Mouse (Mus musculus): ENCODE measurements around the gene Gm17268.

Gm17268 gene

DNA sequence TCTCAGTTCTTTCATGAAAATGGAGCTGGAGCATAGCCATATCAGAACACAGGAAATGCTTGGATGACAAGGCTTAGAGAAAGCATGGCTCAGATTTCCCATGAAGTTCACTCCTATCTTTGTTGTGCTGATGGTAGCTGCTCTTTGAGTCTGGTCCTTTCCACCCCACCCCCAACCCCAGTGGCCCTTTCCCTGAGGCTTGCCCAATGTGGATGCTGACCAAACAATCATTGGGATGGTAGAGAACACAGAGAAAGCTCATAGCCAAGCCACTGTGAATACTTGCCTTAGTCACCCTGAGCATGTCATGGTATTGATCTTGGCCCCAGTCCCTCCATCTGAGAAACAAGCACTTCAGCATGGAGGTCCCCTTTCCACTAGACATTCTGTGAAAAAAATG is 6.2 kb downstream of the Gm17268 start:
- no peak for DNase-seq (ENCODE audit: low spot score in 2 of 2)

DNA sequence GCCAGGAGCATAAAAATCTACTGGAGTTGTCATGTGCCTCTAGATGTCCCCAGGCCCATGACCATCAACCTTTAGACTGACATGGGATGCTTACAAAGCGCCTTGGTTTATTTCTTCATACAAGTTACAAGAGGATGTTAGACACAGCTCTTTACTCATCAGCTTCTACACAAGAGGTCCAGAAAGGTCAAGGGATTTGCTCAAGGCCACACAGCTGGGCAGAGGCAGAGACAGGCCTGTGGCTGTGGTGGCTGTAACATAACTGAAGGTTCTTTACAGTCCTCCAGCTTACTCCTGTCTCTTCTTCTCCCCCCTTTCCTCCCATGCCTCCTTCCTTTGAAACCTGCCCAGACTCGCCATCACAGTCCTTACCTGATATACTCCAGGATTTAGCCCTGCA is 8.2 kb downstream of the Gm17268 start:
- DNase-seq (ENCODE audit: low spot score in 2 of 2), result no peak

DNA sequence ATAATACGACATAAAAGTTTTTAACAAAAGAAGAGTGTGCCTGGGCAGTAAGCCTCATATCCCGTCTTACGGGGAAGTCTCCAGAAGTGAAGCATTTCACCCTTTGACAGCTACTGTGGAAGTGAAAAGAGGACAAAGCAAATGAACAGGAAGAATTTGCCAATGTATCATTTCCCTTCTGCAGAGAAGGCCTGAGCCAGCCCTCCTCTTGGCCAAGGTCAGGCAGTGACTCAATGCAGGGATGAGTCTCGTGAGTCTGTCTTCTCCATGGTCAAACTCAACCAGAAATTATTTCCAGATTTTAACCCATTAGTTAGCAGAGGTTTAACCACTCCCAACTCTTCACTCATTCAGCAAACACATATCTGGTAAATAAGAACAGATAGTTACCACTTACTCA is 14.6 kb downstream of the Gm17268 start:
- no peak for DNase-seq (ENCODE audit: low spot score in 2 of 2)

DNA sequence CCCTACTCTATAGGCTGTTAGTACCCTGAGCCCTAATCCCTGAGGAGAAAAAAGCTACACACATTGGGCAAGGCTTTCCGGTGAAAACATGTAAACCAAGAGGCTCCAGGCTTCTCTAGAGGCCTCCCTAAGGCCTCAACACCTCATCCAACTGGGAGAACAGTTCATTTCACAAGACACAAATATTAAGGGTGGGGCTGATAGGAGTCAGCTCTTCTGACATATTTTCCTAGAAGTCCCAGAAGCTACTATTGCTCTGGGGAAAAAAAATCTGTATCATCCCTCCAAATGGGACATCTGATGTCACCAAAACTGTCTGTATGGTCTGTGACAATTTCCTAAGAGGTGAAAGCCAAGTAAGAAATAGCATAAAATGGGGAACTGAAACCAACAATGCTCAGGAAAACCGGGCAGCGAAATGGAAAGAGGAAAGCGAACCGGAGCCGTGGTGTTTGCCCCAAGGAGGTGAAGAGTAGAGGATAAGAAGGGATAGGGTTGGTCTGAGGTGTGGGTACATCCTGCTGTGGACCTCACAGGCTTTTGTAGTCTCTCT is 15.8 kb downstream of the Gm17268 start:
- no peak for DNase-seq (ENCODE audit: low spot score in 2 of 2)

DNA sequence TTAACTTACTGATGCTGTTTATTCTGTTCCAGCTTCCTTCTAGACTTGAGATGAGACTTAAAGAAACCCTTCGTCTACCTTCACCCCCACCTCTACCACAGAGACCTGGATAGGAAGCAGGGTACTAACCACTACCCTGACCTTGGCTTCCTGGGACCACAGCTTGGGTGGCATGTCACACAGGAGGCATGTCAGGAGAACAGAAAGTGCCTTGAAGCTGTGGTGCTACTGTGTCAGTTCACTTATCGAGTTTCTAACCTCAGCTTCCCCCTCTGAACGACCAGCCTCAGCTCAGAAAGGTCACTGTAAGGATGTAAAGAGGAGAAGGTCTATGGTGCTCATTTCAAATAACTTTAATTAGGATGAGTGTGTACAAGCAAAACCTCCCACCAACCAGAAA is 17.0 kb downstream of the Gm17268 start:
- no peak for DNase-seq (ENCODE audit: low spot score in 2 of 2)

DNA sequence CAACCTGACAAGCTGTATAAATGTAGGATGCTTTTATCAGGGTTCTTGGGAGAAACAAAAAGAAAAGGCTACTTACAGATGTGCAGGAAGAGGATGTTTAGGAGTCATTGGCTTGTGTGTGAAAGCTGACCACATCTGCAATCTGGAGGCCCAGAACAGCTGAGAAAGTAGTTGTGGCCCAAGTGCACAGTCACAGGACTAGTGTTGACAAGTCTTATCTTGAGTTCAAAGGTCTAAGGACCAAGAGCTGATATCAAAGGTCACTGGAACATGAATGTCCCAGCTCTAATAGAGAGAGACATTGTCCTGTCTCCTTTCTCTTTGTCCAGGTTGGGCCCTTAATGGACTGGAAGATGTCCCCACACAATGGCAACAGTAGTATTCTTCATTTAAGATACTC is 18.6 kb downstream of the Gm17268 start:
- no peak for DNase-seq (ENCODE audit: low spot score in 2 of 2)

DNA sequence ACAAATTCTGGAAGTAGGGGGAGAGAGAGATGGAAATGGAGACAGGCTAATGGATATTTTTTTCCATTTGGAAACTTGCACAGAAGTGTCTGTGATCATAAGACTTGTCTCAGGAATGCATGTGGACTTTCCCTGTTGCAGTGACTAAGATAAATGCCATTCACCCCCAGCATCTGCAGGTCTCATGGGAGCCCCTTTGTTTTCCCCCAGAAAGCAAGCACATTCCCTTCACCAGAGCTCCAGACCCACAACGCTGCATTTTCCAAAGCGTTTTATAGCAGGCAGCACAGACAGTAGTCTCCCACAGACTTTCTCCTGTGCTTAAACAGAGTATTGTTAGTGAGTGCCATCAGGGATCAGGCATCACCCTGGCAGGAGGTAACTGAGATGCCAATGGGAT is 19.0 kb downstream of the Gm17268 start:
- DNase-seq (ENCODE audit: low spot score in 2 of 2), result no peak

DNA sequence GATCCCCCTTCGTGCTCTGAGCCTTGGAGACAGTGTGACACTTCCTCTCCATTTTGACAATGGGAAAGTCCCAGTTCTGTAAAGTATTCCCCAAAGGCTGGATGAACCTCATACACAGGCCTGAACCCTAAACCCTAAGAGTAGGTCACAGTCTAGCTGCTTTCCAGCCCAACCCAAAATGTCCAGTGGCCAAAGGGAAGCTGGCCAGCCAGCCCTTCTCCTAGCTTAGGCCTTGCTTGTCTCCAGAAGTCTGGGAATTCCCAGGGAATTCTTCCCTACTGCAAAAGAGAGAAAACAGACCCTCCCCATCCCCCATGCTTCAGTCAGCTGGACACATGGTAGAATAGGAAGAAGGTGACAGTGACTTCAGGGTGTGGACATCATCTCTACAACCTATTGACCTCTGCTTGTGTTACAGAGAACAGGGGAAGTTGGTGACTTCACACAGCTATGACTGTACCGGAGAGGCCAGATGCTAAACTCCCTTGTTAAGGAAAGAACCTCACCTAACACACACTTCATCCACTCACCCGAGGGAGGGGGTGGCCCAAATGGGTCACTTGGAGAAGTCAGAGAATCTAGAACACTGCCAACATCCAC is 22.1 kb downstream of the Gm17268 start:
- DNase-seq (ENCODE audit: low spot score in 2 of 2), result no peak

DNA sequence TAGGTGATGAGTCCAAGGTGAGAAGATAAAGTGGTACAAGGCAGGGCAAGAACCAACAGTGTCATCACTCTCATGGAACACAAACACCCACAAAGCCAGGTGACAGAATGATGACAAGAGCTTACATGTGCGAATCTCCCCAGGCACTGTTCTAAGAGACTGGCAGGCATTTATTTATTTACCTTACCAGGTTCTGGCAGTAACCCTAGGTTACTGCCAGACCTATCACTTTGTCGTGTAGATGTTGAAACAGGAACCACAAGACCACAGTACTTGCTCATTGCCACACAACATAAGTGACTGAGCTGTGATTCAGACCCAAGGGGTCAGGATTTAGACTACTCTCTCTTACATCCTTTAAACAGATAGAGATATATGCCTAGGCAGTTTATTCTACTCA is 23.3 kb downstream of the Gm17268 start:
- DNase-seq (ENCODE audit: low spot score in 2 of 2), result no peak

DNA sequence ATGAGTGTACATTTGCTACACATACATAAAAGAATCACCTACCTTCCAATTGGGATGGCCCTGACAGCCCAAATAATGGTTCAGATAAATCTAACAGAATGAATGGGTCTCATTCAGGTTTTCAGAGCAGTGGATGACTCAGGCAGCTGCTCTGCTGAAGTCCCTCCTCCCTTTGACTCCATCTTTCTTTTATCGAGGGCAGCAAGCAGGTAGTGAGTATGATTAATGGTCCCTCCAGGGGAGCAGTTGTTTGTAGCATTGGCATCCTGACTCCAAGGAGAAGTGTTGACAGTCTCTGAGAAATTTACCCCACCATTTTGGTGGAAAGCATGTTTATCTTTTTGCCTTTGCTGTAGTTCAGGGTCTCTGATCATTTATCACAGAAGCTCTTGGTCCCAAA is 24.6 kb downstream of the Gm17268 start:
- no peak for DNase-seq (ENCODE audit: low spot score in 2 of 2)

DNA sequence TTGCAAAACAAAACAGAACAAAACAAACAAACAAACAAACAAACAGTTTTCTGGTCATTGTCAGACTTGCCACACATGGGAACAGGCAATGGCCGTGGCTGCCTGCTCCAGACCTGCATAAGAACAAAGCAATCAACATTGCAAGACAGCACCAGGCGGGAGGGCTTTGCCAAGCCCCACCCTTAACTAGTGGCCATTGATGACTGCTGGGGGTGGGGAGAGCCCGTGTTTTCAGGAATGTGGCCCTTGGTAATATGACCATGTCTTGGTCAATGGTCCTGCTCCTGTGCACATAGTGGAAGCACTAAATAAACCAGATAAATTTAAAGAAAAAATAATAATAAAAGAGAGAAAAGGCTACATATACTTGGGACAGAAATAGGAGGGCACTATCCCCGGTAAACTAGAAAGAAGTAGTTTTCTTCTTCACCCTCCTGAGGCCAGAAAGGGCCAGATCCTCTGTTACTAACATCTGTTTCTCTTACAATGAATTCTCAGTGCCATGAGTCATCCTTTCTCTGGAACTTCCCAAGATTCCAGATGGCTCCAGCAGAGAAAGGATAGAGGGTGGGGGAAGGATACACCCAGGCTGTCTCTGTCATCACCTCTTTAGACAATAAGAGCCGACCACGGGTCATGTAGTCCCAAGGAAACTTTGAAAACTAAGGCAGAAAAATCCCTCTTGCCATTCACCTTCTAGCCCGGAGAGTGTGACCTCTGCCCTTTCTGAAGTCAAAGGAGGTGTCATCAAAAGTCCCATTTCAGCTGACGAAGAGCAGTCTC is 26.8 kb downstream of the Gm17268 start:
- DNase-seq (ENCODE audit: low spot score in 2 of 2), result no peak

DNA sequence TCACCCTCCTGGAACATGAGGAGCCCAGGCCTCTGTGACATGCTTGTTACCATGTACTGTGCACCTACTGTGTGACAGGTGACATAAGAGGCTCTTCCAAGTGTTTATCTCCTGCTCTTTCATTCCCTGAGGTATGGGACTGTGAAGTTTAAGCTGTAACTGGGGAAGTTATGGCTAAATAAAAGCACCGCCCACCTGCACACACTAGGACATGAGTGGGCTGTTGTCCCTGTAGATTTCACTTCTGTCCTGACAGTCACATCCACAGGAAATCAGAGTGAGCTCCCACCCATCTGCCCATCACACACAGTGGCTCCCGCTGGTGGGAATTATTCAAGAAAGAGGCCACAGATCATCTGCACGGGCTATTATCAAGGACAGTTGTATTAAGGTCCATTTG is 28.2 kb downstream of the Gm17268 start:
- DNase-seq (ENCODE audit: low spot score in 2 of 2), result no peak

DNA sequence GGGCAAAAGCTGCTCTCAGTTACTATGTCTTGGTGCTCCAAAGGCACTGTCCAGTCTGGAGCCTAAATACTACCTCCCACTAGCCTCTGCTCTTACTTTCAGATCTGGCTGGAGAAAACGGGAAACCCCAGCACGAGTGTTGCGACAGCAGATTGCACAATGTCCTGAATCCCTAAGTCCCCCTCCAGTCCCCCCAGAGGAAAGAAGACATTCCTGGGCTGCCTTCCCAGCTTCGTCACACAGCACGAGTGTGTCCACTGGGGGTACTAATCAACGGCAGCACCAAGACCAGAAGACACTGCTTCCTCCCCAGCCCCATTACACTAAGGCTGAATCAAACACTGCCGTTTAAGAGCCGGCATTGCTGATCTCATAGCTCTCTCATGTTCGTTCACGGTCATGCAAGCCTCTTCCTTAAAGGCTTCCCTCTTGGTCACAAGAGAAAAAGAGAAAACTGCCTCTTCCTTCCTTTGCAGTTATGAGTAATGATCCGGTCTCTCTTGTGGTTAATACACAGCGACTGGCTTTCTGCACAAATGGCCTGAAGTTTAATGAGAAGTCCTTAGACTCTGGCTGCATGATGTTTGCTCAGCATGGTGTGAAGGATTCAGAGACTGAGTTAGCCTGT is 31.5 kb downstream of the Gm17268 start:
- DNase-seq (ENCODE audit: low spot score in 2 of 2), result peak in 1 of 2 experiments; percentile 1

DNA sequence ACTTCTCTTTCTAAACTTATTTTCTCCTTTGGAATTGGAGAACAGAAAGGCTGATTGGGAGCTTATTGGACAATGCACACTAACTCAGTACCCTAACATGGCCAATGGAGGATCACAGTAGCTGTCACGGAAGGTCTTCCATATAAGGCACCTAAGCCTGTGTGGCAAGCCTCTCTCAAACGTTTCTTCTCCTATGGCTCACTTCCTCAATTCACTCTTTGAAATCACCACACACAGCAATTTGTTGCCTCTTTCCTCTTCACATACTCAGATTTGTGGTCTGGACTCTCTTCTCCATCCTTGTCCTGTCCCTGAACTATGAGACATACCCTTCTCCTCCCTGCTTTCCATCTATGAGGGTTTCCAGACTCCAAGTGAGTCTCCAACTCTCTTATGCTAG is 33.6 kb downstream of the Gm17268 start:
- DNase-seq (ENCODE audit: low spot score in 2 of 2), result no peak

DNA sequence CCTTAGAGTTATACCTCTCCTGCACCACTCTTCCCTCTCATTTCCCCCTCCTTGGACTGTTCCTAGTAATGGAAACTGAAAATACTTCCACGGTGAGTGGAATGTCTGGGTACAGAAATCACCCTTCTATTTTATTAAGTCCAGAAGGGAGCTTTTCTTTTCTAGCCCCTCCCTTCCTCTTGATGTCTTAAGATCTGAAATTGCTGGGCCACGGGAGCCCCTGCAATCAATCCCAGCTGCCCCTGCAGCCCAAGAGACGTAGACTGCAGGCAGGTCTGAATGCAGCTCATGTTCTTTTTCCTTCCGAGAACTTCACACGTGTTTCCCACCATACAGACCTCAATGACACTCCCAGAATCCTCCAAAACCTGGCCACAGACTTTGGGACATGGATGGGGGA is 37.8 kb downstream of the Gm17268 start:
- no peak for DNase-seq (ENCODE audit: low spot score in 2 of 2)

DNA sequence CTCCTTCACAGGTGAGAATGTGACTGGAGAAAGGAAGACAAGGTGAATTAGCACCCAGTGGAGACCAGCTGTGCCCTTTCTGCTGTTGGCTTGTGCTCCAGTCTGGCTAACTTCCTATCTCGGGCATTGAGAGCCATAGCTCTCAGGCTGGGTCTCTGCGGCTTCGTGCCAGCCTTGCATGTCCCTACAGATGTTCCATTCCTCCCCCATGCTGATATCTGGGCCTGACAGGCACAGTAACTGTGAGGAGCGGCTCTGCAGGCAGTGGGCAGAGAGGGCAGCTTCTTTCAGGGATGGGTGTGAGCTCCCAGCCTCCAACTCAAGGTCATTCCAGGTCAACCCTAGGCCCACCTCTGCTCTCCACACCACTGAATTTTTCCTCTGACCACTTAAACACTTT is 38.9 kb downstream of the Gm17268 start:
- DNase-seq (ENCODE audit: low spot score in 2 of 2), result no peak

DNA sequence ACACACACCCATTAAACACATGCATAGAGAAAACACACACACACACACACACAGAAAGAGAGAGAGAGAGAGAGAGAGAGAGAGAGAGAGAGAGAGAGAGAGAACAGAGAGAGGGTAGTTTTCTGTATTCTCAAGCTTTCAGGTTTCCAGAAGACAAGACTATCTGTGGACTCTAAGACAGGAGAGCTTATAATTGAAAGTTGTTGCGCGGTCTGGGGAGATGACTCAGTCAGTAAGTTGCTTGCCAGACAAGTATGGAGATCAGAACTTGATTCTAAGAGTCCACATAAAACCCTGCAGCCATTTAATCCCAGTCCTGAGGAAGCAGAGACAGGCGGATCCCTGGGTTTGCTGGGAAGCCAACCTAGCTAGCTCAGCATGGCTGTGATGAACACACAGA is 39.7 kb downstream of the Gm17268 start:
- DNase-seq (ENCODE audit: low spot score in 2 of 2), result no peak

DNA sequence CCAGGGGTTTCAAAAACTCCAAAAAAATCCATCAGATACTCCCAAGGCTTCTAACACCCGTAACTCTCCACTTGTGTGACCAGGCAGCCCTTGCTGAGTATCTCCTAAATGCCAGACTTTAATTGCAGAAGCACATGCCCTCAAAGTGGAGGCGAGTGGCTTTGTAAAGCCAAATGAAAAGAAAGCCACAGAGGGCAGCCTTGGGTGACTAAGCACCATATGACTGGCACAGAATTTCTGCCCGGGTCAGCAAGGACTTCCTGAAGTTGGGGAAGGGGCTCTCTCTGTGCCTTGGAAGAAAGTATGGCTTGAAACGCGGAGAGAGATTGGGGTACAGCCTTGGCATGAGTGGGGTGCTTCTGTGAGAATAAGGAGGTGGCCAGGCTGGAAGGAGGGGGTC is 41.3 kb downstream of the Gm17268 start:
- DNase-seq (ENCODE audit: low spot score in 2 of 2), result no peak

DNA sequence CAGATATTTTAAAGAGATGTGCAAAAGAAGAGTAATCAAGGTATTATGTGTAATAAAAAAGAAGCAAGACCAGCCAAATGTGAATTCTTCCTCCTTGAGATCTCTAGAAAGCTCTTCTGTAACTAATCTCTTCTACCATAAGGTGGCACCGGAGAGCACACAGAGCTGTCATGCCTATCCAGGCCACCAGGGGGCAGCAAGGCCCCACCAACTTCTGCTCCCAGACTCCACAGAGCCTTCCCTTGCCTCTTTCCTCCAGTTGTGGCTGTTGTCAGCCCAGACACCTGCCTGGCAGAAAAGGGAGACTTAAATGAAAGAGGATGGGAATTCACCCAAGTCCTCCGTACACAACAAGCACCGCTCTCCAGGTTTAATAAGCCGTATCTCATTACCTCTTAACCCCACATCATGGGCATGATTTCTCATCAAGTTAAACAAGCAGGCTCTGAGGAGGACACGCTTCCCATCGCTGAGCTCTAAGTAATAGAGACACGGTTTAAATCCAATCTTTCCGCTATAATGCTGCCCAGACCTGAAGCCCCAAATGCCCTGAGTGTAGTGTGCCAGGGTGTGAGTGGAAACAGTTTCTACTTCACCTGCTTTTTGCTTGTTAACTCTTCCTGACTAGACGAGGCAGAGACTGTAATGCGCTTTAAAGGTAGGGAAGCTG is 42.1 kb downstream of the Gm17268 start:
- peak; percentile 16 to 34 for DNase-seq (ENCODE audit: low spot score in 2 of 2)

DNA sequence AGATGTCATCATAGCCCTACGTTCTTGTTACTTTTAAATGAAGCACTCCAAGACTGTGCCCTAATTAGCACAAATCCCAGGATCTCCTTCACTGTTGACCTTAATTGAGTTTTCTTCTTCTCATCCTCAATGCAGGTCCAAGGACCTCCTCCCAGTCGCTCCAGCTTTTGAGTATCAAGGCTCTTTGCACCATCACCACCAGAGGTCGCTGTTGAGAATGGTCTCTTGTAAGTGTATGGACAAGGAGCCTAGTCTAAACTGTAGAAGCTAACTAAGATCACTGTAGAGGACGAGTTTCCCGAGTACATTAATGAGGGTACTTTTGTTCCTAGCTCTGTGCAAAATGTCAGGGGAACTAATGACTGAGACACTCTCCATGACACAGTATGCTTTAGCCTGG is 55.2 kb downstream of the Gm17268 start:
- DNase-seq (ENCODE audit: low spot score in 2 of 2), result peak in 1 of 2 experiments; percentile 37

DNA sequence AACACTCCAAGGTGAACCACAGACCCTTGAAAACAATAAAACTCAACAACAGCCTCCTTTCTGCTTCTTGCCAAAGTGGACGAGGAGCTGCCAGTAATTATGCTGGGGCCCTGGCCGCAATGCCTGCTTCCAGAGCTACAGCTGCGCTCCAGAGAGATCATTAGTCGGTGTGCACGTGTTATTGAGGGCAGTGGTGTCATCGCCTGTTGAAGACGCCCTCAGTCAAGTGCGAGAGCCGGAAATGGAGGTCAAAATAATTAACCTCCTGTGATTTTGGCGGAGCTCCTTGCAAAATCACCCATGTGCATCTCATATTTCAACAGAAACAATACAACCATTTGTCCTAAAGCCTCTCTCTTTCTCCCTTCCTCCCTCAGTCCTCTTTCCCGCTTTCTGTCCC is 56.2 kb downstream of the Gm17268 start:
- no peak for DNase-seq (ENCODE audit: low spot score in 2 of 2)
